Mouse (Mus musculus): ENCODE data around the gene Gstp2.

Gene Gstp2

GRCm38 (mm10) chr19:4045966-4046865, at the start of gene Gstp2:
Gstp2 (minus strand) TSS chr19:4046023.
- DNase-seq = peak; percentile 63

GRCm38 (mm10) chr19:4094774-4095303, 49.0 kb upstream of the Gstp2 start:
- DNase-seq = no peak

GRCm38 (mm10) chr19:4094348-4094747, 48.5 kb upstream of the Gstp2 start:
- DNase-seq = no peak

- DNase-seq = no peak
Observed at GRCm38 (mm10) chr19:4093772-4094171, 47.9 kb upstream of the Gstp2 start.

GRCm38 (mm10) chr19:4092750-4093149, 46.9 kb upstream of the Gstp2 start:
- DNase-seq = no peak

GRCm38 (mm10) chr19:4091383-4091782, 45.6 kb upstream of the Gstp2 start:
- DNase-seq = no peak

GRCm38 (mm10) chr19:4090446-4090845, 44.6 kb upstream of the Gstp2 start:
- DNase-seq = no peak

- DNase-seq = no peak
Observed at GRCm38 (mm10) chr19:4089128-4089527, 43.3 kb upstream of the Gstp2 start.

GRCm38 (mm10) chr19:4088146-4088545, 42.3 kb upstream of the Gstp2 start:
- DNase-seq = no peak

- DNase-seq = no peak
Observed at GRCm38 (mm10) chr19:4087090-4087489, 41.3 kb upstream of the Gstp2 start.

GRCm38 (mm10) chr19:4086156-4086555, 40.3 kb upstream of the Gstp2 start:
- DNase-seq = no peak

- no peak for DNase-seq
Observed at GRCm38 (mm10) chr19:4084984-4085383, 39.2 kb upstream of the Gstp2 start.

GRCm38 (mm10) chr19:4083826-4084225, 38.0 kb upstream of the Gstp2 start:
- DNase-seq = no peak

- DNase-seq = no peak
Observed at GRCm38 (mm10) chr19:4083316-4083715, 37.5 kb upstream of the Gstp2 start.

- DNase-seq = no peak
Observed at GRCm38 (mm10) chr19:4082219-4082965, 36.6 kb upstream of the Gstp2 start.

GRCm38 (mm10) chr19:4081394-4081793, 35.6 kb upstream of the Gstp2 start, which contains the start of gene Cabp2:
Cabp2 (plus strand) TSS chr19:4081578.
- DNase-seq = no peak

- no peak for DNase-seq
Observed at GRCm38 (mm10) chr19:4080511-4081009, 34.7 kb upstream of the Gstp2 start.

GRCm38 (mm10) chr19:4079594-4079993, 33.8 kb upstream of the Gstp2 start:
- DNase-seq = no peak

- no peak for DNase-seq
Observed at GRCm38 (mm10) chr19:4075531-4075930, 29.7 kb upstream of the Gstp2 start.

- no peak for DNase-seq
Observed at GRCm38 (mm10) chr19:4072706-4073424, 27.0 kb upstream of the Gstp2 start.

- no peak for DNase-seq
Observed at GRCm38 (mm10) chr19:4071406-4071805, 25.6 kb upstream of the Gstp2 start.

- DNase-seq = no peak
Observed at GRCm38 (mm10) chr19:4070756-4071155, 24.9 kb upstream of the Gstp2 start.

- no peak for DNase-seq
Observed at GRCm38 (mm10) chr19:4070311-4070710, 24.5 kb upstream of the Gstp2 start.
